Mouse (Mus musculus) embryonic facial prominence, embryonic 12.5 days (tissue): ENCODE measurements around the gene Acaa1b. TPM values are rescaled to one million over a fixed set of nuclear protein-coding genes. Genes with fewer than 3 reads are reported as not detected.

ENCODE experiments used
- ATAC-seq: fragments of 200-750 bp; cut with Nextera tagmentation; 2 replicates; pipeline ENCODE4 v1.8.0; 2017; ENCODE audit not compliant: insufficient number of reproducible peaks, insufficient read depth, low FRiP score, low TSS enrichment
- H3K27ac ChIP-seq: fragments of 300-500 bp; sonication (generic); 2 replicates; pipeline ENCODE4 v1.5.1; 2016; ENCODE audit warnings: mild to moderate bottlenecking
- H3K27me3 ChIP-seq: fragments of 300-500 bp; sonication (generic); 2 replicates; pipeline ENCODE4 v1.6.1; 2016; ENCODE audit warnings: mild to moderate bottlenecking, moderate library complexity
- H3K36me3 ChIP-seq: fragments of 300-500 bp; sonication (generic); 2 replicates; pipeline ENCODE4 v1.6.1; 2016; ENCODE audit warnings: mild to moderate bottlenecking
- H3K4me1 ChIP-seq: fragments of 300-500 bp; sonication (generic); 2 replicates; pipeline ENCODE4 v1.6.1; 2016
- H3K4me2 ChIP-seq: fragments of 300-500 bp; sonication (generic); replicated peaks from 2 replicates; pipeline ENCODE4 v1.6.1; 2016; ENCODE audit warnings: mild to moderate bottlenecking, moderate library complexity
- H3K4me3 ChIP-seq: fragments of 300-500 bp; sonication (generic); 2 replicates; pipeline ENCODE4 v1.5.1; 2016; ENCODE audit warnings: mild to moderate bottlenecking
- H3K9ac ChIP-seq: fragments of 300-500 bp; sonication (generic); 2 replicates; pipeline ENCODE4 v1.6.1; 2016; ENCODE audit warnings: mild to moderate bottlenecking, moderate library complexity
- H3K9me3 ChIP-seq: fragments of 300-500 bp; sonication (generic); 2 replicates; pipeline ENCODE4 v1.6.1; 2016; ENCODE audit warnings: mild to moderate bottlenecking, moderate library complexity
- WGBS: fragments of 180-500 bp; shearing (Covaris S2); methylation state at CpG from one replicate; pipeline ENCODE4 v1.1.7; 2016; 5-methylcytosine and 5-hydroxymethylcytosine counted together
- polyA plus RNA-seq: library from polyadenylated mRNA; unstranded; fragments of >200 nt; fragmentation: Nextera tagmentation; extraction: Ambion mirVana; gene quantifications from 2 replicates; pipeline ENCODE4 v1.2.1, GENCODE M21; 2016

Acaa1b gene
- polyA plus RNA-seq, 1 experiment from 2014 or later, result 2.3 TPM

DNA sequence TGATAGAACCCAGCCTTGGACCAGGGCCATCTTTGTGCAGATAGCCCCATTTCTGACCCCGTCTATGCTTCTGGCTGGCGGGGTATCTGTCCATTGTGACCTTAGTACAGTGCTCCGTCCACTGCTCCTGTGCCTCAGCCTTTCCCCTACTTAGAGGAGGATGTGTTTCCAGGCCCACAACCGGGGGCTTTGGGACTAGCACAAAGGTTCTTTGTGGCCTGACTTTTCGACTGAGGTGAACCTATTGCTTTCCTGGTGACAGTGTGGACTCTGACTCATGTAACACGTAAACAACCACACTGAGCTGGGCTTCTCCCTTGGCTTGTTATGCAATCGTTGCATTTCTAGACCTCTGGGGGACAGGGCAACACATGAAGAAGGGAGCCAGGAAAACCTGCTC is 7.8 kb upstream of the Acaa1b start:
- 77% methylated on average over 7 of the region's 7 CpGs for WGBS
- Histone ChIP-seq H3K9ac (no peak overlapping the region), H3K4me3 (no peak overlapping the region), H3K4me1 (no peaks in the 10 kb centered on the region), H3K36me3 (no peaks in the 10 kb centered on the region), H3K27me3 (no peaks in the 10 kb centered on the region), H3K9me3 (no peaks in the 10 kb centered on the region), H3K27ac (no peak overlapping the region), H3K4me2 (no peak overlapping the region)
- no peak for ATAC-seq

DNA sequence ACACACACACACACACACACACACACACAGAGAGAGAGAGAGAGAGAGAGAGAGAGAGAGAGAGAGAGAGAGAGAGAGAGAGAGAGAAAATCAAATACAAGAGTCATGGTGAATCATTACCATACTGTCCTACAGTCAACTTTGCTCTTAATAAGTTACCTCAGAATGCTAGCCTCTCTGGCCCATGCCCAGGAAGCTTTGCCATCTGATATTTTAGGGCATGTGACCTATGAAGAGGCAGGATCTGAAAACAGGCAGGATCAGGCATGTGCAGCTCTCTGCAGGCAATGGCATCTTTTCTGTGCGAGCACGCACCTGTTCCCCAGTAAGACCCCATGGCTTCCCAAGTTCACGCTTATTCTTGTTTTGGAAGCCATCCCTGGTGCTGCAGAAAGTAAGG is 3.8 kb upstream of the Acaa1b start:
- H3K4me3 ChIP-seq, result no peak overlapping the region
- no peaks in the 10 kb centered on the region for H3K36me3 ChIP-seq
- H3K4me2 ChIP-seq, result no peak overlapping the region
- H3K27ac ChIP-seq, result no peak overlapping the region
- H3K9me3 ChIP-seq, result no peaks in the 10 kb centered on the region
- H3K9ac ChIP-seq, result no peak overlapping the region
- WGBS, result 86% methylated on average over 3 of the region's 3 CpGs
- peaks cover 14% of the 10 kb centered on the region for H3K27me3 ChIP-seq
- ATAC-seq, result no peak
- no peaks in the 10 kb centered on the region for H3K4me1 ChIP-seq

DNA sequence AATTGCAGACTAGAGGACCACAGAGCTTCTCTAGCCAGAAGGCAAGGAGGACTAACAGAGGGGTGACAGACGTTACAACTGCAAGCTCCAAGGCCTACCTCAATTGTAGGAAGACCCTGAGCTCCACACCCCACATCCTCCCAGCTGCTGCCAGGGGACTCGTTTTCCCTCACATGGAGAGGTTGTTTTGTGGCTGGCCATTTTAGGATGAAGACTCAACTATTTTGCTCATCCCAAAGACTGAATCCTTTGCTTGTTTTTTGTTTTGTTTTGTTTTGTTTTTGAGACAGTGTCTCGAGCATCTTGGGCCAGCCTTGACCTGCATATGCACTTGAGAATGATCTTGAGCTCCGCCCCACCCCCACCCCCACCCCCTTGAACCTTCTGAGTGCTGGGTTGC is 2.0 kb upstream of the Acaa1b start, which contains the start of gene Gm47289:
Gene Gm47289, plus strand, starts transcription at position 301 of the 400 bp plus-strand sequence.
- Histone ChIP-seq H3K4me2 (no peak within 1 kb of the TSS), H3K9ac (no peak within 1 kb of the TSS), H3K9me3 (no peaks in the 10 kb centered on the region), H3K36me3 (no peaks in the 10 kb centered on the region), H3K4me3 (no peak within 1 kb of the TSS), H3K27me3 (peaks cover 22% of the 10 kb centered on the region), H3K4me1 (no peaks in the 10 kb centered on the region), H3K27ac (no peak within 1 kb of the TSS)
- ATAC-seq, result no peak
- WGBS, result 54% methylated on average over 4 of the region's 4 CpGs

DNA sequence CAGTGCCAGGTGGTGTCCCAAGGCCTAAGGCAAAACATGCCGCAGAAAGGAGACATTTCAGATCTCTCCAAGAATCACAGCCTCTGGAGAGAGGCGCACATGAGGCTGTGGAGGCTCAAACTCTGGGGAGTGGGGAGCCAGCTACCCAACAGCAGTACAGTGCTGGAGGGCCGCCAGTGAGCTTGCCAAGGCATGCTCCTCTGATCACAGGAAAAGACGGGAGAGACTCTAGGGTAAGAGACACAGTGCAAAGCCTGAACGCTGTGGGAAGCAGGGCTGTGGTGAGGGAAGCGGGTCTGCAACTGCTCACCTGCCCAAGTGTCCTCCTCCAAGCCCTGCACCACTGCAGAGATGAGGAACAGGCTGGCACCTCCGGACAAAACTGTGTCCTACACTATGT is 1.1 kb downstream of the Acaa1b start:
- no peaks in the 10 kb centered on the region for H3K9me3 ChIP-seq
- no peak overlapping the region for H3K9ac ChIP-seq
- no peaks in the 10 kb centered on the region for H3K36me3 ChIP-seq
- no peak overlapping the region for H3K27ac ChIP-seq
- 53% methylated on average over 7 of the region's 7 CpGs for whole genome bisulfite sequencing
- ATAC-seq, result no peak
- no peak overlapping the region for H3K4me3 ChIP-seq
- H3K4me1 ChIP-seq, result no peaks in the 10 kb centered on the region
- H3K4me2 ChIP-seq, result no peak overlapping the region
- peaks cover 23% of the 10 kb centered on the region for H3K27me3 ChIP-seq

DNA sequence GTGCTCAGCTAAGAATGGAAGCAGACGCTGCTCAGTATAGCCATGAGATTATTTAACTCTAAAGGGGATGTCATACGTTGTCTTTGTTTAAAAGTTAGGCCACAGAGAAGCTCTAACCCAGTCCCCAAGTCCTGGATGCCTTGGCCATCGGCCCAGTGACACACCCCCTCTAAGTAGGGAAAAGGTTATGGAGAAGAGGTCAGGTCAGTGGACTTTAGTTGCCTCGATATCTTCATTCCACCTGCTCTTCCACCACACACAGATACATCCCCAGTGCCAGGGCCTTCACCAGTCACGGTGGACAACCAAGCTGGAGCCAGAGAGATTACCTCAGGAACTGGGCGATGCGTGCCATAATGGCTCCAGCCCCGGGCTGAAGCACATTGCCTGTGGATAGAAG is 1.5 kb downstream of the Acaa1b start:
- H3K27ac ChIP-seq, result no peak overlapping the region
- H3K4me2 ChIP-seq, result no peak overlapping the region
- H3K4me3 ChIP-seq, result no peak overlapping the region
- H3K9me3 ChIP-seq, result no peaks in the 10 kb centered on the region
- ATAC-seq, result no peak
- H3K36me3 ChIP-seq, result no peaks in the 10 kb centered on the region
- 79% methylated on average over 8 of the region's 8 CpGs for WGBS
- no peak overlapping the region for H3K9ac ChIP-seq
- no peaks in the 10 kb centered on the region for H3K4me1 ChIP-seq
- H3K27me3 ChIP-seq, result peaks cover 23% of the 10 kb centered on the region

DNA sequence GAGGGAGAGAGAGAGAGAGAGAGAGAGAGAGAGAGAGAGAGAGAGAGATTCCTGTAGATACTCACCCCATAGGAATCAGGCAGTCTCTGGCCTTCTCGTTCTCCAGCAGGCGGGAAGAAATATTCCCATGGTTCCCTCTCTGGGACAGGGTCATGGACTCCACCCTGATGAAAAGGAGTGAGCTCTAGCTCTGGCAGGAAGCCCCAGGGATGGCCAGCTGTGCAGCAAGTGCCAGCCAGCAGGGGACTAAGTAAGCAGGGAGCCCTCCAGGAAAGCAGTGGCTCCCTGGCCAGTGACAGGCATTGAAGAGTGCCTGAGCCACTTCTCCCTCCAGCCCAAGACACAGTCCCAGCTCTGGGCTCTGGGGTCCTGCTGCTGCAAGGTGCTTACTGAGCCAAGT is 5.1 kb downstream of the Acaa1b start:
- ATAC-seq, result no peak
- Histone ChIP-seq H3K4me1 (no peaks in the 10 kb centered on the region), H3K9me3 (no peaks in the 10 kb centered on the region), H3K9ac (no peak overlapping the region), H3K27ac (no peak overlapping the region), H3K4me2 (no peak overlapping the region), H3K4me3 (no peak overlapping the region), H3K27me3 (peaks cover 16% of the 10 kb centered on the region; the same call in 1 of the 2 replicates), H3K36me3 (no peaks in the 10 kb centered on the region)
- WGBS, result 63% methylated on average over 2 of the region's 2 CpGs

DNA sequence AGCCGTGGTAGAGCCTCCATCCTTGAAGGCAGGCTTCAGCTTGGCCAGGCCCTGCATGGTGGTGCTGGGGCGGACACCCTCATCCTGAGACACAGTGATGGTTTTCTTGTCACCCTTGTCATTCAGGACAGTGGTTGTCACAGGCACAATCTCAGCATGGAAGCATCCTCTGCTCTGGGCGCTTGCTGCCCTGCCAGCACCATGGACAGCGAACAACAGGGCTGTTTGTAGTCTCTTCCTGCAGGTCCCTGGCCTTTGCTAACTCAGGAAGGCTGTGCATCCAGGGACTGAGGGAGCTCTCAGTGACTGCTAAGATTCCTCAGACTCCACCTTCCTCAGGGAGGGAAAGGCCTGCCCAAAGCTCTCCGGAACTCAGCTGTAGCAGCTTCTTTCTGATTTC is 7.3 kb downstream of the Acaa1b start:
- Histone ChIP-seq H3K4me3 (no peak overlapping the region), H3K27ac (no peak overlapping the region), H3K9me3 (no peaks in the 10 kb centered on the region), H3K9ac (no peak overlapping the region), H3K4me2 (no peak overlapping the region), H3K4me1 (no peaks in the 10 kb centered on the region), H3K36me3 (no peaks in the 10 kb centered on the region), H3K27me3 (0 out of 2 replicates have a peak, but pooled peaks cover 2% of the 10 kb centered on the region)
- ATAC-seq, result no peak
- 19% methylated on average over 5 of the region's 5 CpGs for WGBS

DNA sequence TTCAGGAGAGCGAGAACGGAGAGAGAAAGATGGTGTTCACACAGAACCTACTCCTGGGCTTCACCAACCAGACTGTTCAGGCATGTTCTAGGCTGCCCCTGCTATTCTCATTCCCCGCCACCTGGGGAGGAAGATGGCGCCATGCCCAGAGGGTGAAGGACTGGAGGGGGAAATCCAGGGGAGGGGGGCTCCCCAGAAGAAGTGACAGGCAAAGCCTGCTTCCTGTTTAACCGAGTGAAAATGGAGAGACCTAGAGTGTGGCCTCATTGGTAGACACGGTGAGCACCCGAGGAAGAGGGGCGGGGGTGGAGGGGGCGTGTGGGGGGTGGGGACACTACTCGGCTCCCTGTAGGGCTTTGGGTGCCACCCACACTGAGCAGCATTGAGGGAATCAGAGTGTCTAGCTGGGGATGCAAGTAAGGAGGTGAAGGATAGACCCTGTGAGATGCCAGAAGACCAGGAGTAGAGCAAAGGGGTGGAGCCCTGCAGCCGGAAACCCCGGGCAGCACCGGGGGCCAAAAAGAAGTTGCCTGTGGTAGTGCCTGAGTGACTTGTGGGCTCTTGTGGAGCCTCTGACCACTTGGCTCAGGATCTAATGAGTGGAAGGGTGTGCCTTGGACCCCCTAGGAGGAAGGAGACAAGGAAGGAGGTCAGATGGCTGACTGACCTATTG is 10.7 kb downstream of the Acaa1b start:
- Histone ChIP-seq H3K9me3 (no peaks in the 10 kb centered on the region), H3K4me1 (no peaks in the 10 kb centered on the region), H3K4me2 (no peak overlapping the region), H3K9ac (no peak overlapping the region), H3K27me3 (no peaks in the 10 kb centered on the region), H3K4me3 (no peak overlapping the region), H3K27ac (no peak overlapping the region), H3K36me3 (no peaks in the 10 kb centered on the region)
- no peak for ATAC-seq
- 73% methylated on average over 13 of the region's 13 CpGs for WGBS

DNA sequence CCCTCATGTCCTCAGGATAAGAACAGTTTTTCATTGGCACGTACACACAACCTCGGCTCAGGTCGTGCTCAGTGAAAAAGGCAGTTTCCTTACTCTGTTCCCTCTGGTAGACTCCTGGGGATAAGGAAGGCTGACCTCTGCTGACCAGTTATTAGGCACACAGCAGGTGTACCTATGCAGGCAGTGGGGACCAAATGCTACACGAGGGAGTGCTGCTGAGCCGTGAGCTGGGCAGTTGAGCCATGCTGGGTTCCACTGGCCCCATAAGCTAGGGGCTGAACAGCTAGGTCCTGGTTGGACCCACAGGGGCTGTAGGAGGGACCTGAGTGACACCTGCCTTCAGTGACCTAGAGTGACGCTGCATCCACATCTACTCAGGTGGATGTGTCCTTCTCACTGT is 11.3 kb downstream of the Acaa1b start:
- H3K4me2 ChIP-seq, result no peak overlapping the region
- no peaks in the 10 kb centered on the region for H3K27me3 ChIP-seq
- H3K9ac ChIP-seq, result no peak overlapping the region
- H3K27ac ChIP-seq, result no peak overlapping the region
- no peak overlapping the region for H3K4me3 ChIP-seq
- 55% methylated on average over 6 of the region's 6 CpGs for WGBS
- no peaks in the 10 kb centered on the region for H3K9me3 ChIP-seq
- ATAC-seq, result no peak
- H3K36me3 ChIP-seq, result no peaks in the 10 kb centered on the region
- H3K4me1 ChIP-seq, result no peaks in the 10 kb centered on the region

DNA sequence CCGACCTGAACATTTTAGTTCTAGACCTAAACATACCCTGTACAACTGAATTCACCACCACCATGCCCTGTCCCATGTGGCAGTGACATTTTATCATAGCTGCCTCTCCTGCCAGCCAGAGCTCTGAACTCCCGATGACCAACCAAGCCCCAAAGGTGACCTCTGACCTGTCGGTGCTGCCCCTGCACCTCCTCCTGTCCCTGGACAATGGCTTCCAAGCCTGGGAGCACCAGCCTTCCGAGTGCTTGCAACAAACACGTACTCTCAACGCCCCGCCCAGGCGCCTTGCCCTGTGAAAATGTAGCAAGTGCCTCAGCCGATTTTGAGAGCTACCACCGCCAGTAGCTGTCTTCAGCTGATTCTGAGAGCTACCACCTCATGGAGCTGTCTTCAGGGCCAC is 11.8 kb downstream of the Acaa1b start:
- H3K9me3 ChIP-seq, result no peaks in the 10 kb centered on the region
- no peaks in the 10 kb centered on the region for H3K27me3 ChIP-seq
- no peak overlapping the region for H3K27ac ChIP-seq
- no peak overlapping the region for H3K4me3 ChIP-seq
- no peaks in the 10 kb centered on the region for H3K36me3 ChIP-seq
- no peak for ATAC-seq
- no peak overlapping the region for H3K9ac ChIP-seq
- WGBS, result 57% methylated on average over 10 of the region's 10 CpGs
- no peaks in the 10 kb centered on the region for H3K4me1 ChIP-seq
- no peak overlapping the region for H3K4me2 ChIP-seq

DNA sequence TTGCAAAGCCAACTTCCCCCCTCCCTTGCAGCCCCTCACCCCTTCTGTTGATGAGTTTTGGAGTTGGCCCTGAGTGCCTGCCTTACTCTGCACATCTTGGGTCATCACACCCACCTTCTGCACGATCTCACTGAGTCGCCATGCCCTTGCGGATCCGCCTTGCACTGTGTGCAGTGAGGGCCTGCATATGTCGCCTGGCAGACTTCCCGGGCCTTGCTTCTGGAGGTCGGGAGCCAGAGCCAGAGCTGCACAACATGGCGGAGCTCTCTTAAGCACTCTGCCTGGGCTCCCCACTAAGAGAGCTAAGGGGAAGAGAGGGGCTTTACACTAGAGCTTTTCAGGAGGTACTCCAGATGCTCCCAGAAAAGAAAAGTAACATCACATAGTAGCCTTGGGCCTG is 12.2 kb downstream of the Acaa1b start:
- no peaks in the 10 kb centered on the region for H3K4me1 ChIP-seq
- no peaks in the 10 kb centered on the region for H3K36me3 ChIP-seq
- H3K9ac ChIP-seq, result no peak overlapping the region
- no peak overlapping the region for H3K4me2 ChIP-seq
- no peak overlapping the region for H3K4me3 ChIP-seq
- no peaks in the 10 kb centered on the region for H3K9me3 ChIP-seq
- no peaks in the 10 kb centered on the region for H3K27me3 ChIP-seq
- 82% methylated on average over 8 of the region's 8 CpGs for WGBS
- H3K27ac ChIP-seq, result no peak overlapping the region
- no peak for ATAC-seq

DNA sequence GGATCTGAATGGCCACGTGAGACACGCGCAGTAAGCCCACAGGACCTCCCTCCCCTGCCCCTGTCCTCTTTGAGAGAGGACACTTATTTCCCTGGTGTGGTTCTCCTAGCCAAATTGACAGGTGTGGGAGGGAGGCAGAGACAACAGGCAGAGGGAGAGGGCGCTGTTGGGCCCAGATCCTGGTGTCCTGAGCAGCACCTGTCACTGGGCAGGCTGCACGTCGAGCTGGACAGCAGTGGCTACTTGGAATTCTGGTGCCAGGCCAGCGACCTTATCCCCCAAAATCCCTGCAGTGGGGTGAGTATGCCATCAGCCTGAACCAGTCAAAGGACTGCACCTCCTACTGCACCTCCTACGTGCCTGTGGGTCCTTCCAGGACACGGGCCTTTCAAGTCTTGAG is 13.5 kb downstream of the Acaa1b start:
- WGBS, result 68% methylated on average over 9 of the region's 9 CpGs
- Histone ChIP-seq H3K4me3 (no peak overlapping the region), H3K4me2 (no peak overlapping the region), H3K4me1 (no peaks in the 10 kb centered on the region), H3K9me3 (no peaks in the 10 kb centered on the region), H3K36me3 (no peaks in the 10 kb centered on the region), H3K27ac (no peak overlapping the region), H3K9ac (no peak overlapping the region), H3K27me3 (no peaks in the 10 kb centered on the region)
- ATAC-seq, result no peak

DNA sequence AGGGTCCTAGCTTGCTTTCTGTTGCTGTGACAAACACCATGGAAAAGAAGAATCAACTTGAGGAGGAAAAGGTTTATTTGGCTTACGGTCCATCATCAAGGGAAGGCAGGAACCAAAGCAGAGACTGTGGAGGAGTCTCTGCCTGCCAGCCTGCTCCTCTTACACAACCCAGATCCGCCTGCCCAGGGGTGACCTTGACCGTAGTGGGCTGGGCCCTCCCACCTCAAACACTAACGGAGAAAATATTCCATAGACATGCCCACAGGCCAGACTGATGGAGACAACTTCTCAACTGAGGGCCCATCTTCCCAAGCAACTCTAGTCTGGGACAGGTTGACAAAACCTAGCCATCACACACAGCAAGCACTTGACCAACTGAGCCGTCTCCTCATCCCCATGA is 14.8 kb downstream of the Acaa1b start:
- no peak overlapping the region for H3K4me2 ChIP-seq
- H3K9me3 ChIP-seq, result no peaks in the 10 kb centered on the region
- no peaks in the 10 kb centered on the region for H3K36me3 ChIP-seq
- H3K9ac ChIP-seq, result no peak overlapping the region
- WGBS, result 79% methylated on average over 5 of the region's 5 CpGs
- ATAC-seq, result no peak
- H3K27me3 ChIP-seq, result no peaks in the 10 kb centered on the region
- H3K27ac ChIP-seq, result no peak overlapping the region
- no peak overlapping the region for H3K4me3 ChIP-seq
- H3K4me1 ChIP-seq, result no peaks in the 10 kb centered on the region
